Mouse (Mus musculus): ENCODE results near the gene Tia1. TPM values are rescaled to one million over a fixed set of nuclear protein-coding genes. Genes with fewer than 3 reads are reported as not detected.
"Not testable (repeated sequence)": the region's sequence is repeated elsewhere in the genome, so short reads cannot be mapped to it uniquely, and the experiment has no call there.

The Tia1 gene
- total RNA-seq (2021): 100 to 1,000 TPM in 1 of 2 experiments, 10 to 100 TPM in 1; 97.8 to 102 TPM
- long read RNA-seq, experiment 1, full-length matches to known transcripts: 28 of 54 reads
- long read RNA-seq, experiment 1, partial matches to known transcripts: 8 of 54 reads
- long read RNA-seq, experiment 1, other reads (novel, unspliced or antisense): 18 of 54 reads
- long read RNA-seq, experiment 2, full-length matches to known transcripts: 24 of 38 reads
- long read RNA-seq, experiment 2, partial matches to known transcripts: 7 of 38 reads
- long read RNA-seq, experiment 2, other reads (novel, unspliced or antisense): 7 of 38 reads

- peak; percentile 96 to 97 for DNase-seq (ENCODE audit: low spot score in 2 of 2)
Observed at GRCm38 (mm10) chr6:86404100-86404861, at the start of gene Tia1. TSS of gene Tia1 (plus strand) at chr6:86404219.

- DNase-seq (ENCODE audit: low spot score in 2 of 2): no peak
Observed at GRCm38 (mm10) chr6:86354948-86355347, 49.1 kb upstream of the Tia1 start.

- DNase-seq (ENCODE audit: low spot score in 2 of 2): no peak
Observed at GRCm38 (mm10) chr6:86356956-86357355, 47.1 kb upstream of the Tia1 start.

- DNase-seq (ENCODE audit: low spot score in 2 of 2): no peak
Observed at GRCm38 (mm10) chr6:86360691-86361090, 43.3 kb upstream of the Tia1 start.

- no peak for DNase-seq (ENCODE audit: low spot score in 2 of 2)
Observed at GRCm38 (mm10) chr6:86361373-86361772, 42.6 kb upstream of the Tia1 start.

GRCm38 (mm10) chr6:86364442-86365141 lies 39.4 kb upstream of the Tia1 start:
- DNase-seq (ENCODE audit: low spot score in 2 of 2): peak; percentile 81

GRCm38 (mm10) chr6:86365371-86366124 lies 38.5 kb upstream of the Tia1 start, which contains the start of gene Fam136a:
TSS of gene Fam136a (plus strand) at chr6:86365646.
- DNase-seq (ENCODE audit: low spot score in 2 of 2): peak; percentile 92 to 93

GRCm38 (mm10) chr6:86366125-86366852 lies 37.7 kb upstream of the Tia1 start:
- peak; percentile 11 to 22 for DNase-seq (ENCODE audit: low spot score in 2 of 2)

GRCm38 (mm10) chr6:86366853-86367249 lies 37.2 kb upstream of the Tia1 start:
- no peak for DNase-seq (ENCODE audit: low spot score in 2 of 2)

- DNase-seq (ENCODE audit: low spot score in 2 of 2): no peak
Observed at GRCm38 (mm10) chr6:86368479-86368878, 35.5 kb upstream of the Tia1 start.

- no peak for DNase-seq (ENCODE audit: low spot score in 2 of 2)
Observed at GRCm38 (mm10) chr6:86370093-86370713, 33.8 kb upstream of the Tia1 start.

GRCm38 (mm10) chr6:86370764-86371339 lies 33.2 kb upstream of the Tia1 start, which contains the start of gene Snrpg:
TSS of gene Snrpg (plus strand) at chr6:86371304.
- DNase-seq (ENCODE audit: low spot score in 2 of 2): no peak

GRCm38 (mm10) chr6:86371340-86371911 lies 32.6 kb upstream of the Tia1 start:
- DNase-seq (ENCODE audit: low spot score in 2 of 2): peak; percentile 97

GRCm38 (mm10) chr6:86371950-86372516 lies 32.0 kb upstream of the Tia1 start:
- no peak for DNase-seq (ENCODE audit: low spot score in 2 of 2)

- no peak for DNase-seq (ENCODE audit: low spot score in 2 of 2)
Observed at GRCm38 (mm10) chr6:86373556-86373955, 30.5 kb upstream of the Tia1 start.

- no peak for DNase-seq (ENCODE audit: low spot score in 2 of 2)
Observed at GRCm38 (mm10) chr6:86378341-86378740, 25.7 kb upstream of the Tia1 start.

GRCm38 (mm10) chr6:86380112-86380511 lies 23.9 kb upstream of the Tia1 start:
- DNase-seq (ENCODE audit: low spot score in 2 of 2): not testable (repeated sequence)

- DNase-seq (ENCODE audit: low spot score in 2 of 2): no peak
Observed at GRCm38 (mm10) chr6:86382551-86382950, 21.5 kb upstream of the Tia1 start.

- no peak for DNase-seq (ENCODE audit: low spot score in 2 of 2)
Observed at GRCm38 (mm10) chr6:86383370-86383769, 20.6 kb upstream of the Tia1 start.

Data from left cerebral cortex, adult 18-20 months (tissue).